Mouse (Mus musculus) bone marrow, adult 2 months (tissue): ENCODE data around the gene Slc17a6.

Experiments
- CTCF ChIP-seq: fragments of 200-500 bp; IDR thresholded peaks from 2 replicates; pipeline ENCODE4 v1.5.1; 2011; ENCODE audit warnings: low read length, control low read depth; ENCODE audit not compliant: control insufficient read depth, insufficient read depth
- POLR2A ChIP-seq: fragments of 200-500 bp; IDR thresholded peaks from 2 replicates; pipeline ENCODE4 v1.6.1; 2011; ENCODE audit warnings: low read depth, mild to moderate bottlenecking, control low read depth, low read length, borderline replicate concordance; ENCODE audit not compliant: control insufficient read depth

- TF ChIP-seq POLR2A (no peak), CTCF (no peak)
Observed at GRCm38 (mm10) chr7:51629206-51629605, 7.4 kb downstream of the Slc17a6 start.
